Mouse (Mus musculus) thymus, postnatal 36 days (tissue): ENCODE results near the gene Olfr535.
"Not testable (repeated sequence)": the region's sequence is repeated elsewhere in the genome, so short reads cannot be mapped to it uniquely, and the experiment has no call there.

ENCODE experiments used
- DNase-seq, 2 experiments: peaks; one replicate each; pipeline ENCODE4 v3.0.0; 2022; ENCODE audit warnings: mixed read lengths in 2 of 2

The Olfr535 gene

GRCm38 (mm10) chr7:140483916-140484315 is at the start of gene Olfr535:
Olfr535 (plus strand) TSS chr7:140484216.
- no peak for DNase-seq

- DNase-seq = no peak
Observed at GRCm38 (mm10) chr7:140443141-140443540, 40.9 kb upstream of the Olfr535 start.

GRCm38 (mm10) chr7:140463070-140463469 is 20.9 kb upstream of the Olfr535 start, which contains the start of gene Olfr533:
Olfr533 (plus strand) TSS chr7:140463370.
- not testable (repeated sequence) for DNase-seq

GRCm38 (mm10) chr7:140477886-140478285 is 6.1 kb upstream of the Olfr535 start:
- no peak for DNase-seq

GRCm38 (mm10) chr7:140478733-140479132 is 5.3 kb upstream of the Olfr535 start:
- no peak for DNase-seq

- DNase-seq = no peak
Observed at GRCm38 (mm10) chr7:140488981-140489380, 5.0 kb downstream of the Olfr535 start.

GRCm38 (mm10) chr7:140494231-140494630 is 10.2 kb downstream of the Olfr535 start:
- DNase-seq = no peak

- no peak for DNase-seq
Observed at GRCm38 (mm10) chr7:140494702-140495101, 10.7 kb downstream of the Olfr535 start.

GRCm38 (mm10) chr7:140507346-140508021 is 23.5 kb downstream of the Olfr535 start, which contains the start of gene Olfr536:
Olfr536 (minus strand) TSS chr7:140507396.
- DNase-seq = not testable (repeated sequence)

GRCm38 (mm10) chr7:140539746-140540145 is 55.7 kb downstream of the Olfr535 start:
- DNase-seq = no peak
